Mouse (Mus musculus) heart, postnatal 0 days (tissue): Measurements from ENCODE around the gene Tert. TPM values are rescaled to one million over a fixed set of nuclear protein-coding genes. Genes with fewer than 3 reads are reported as not detected.

Experiments
- ATAC-seq: fragments of 200-750 bp; cut with Nextera tagmentation; 2 replicates; pipeline ENCODE4 v1.8.0; 2017; ENCODE audit warnings: low read depth, moderate number of reproducible peaks, moderate library complexity; ENCODE audit not compliant: insufficient read depth
- DNase-seq: peaks from one replicate; pipeline ENCODE4 v3.0.0-alpha.2; 2016; ENCODE audit warnings: low spot score
- H3K27ac ChIP-seq: fragments of 300-500 bp; sonication (generic); 2 replicates; pipeline ENCODE4 v1.5.1; 2014; ENCODE audit warnings: low read depth, mild to moderate bottlenecking
- H3K27me3 ChIP-seq: fragments of 300-500 bp; sonication (generic); 2 replicates; pipeline ENCODE4 v1.6.1; 2014; ENCODE audit warnings: low read length, mixed read lengths; ENCODE audit not compliant: control insufficient read depth, insufficient read depth
- H3K36me3 ChIP-seq: fragments of 300-500 bp; sonication (generic); replicated peaks from 2 replicates; pipeline ENCODE4 v1.6.1; 2014; ENCODE audit warnings: low read length, mixed read lengths; ENCODE audit not compliant: control insufficient read depth, insufficient read depth
- H3K4me1 ChIP-seq: fragments of 300-500 bp; sonication (generic); 2 replicates; pipeline ENCODE4 v1.6.1; 2014; ENCODE audit warnings: antibody characterized with exemption; ENCODE audit not compliant: control insufficient read depth, insufficient read depth
- H3K4me2 ChIP-seq: fragments of 300-500 bp; sonication (generic); 2 replicates; pipeline ENCODE4 v1.6.1; 2014; ENCODE audit warnings: low read depth, mild to moderate bottlenecking, low read length, moderate library complexity
- H3K4me3 ChIP-seq: fragments of 300-500 bp; sonication (generic); 2 replicates; pipeline ENCODE4 v1.5.1; 2014; ENCODE audit warnings: low read depth, low read length
- H3K9ac ChIP-seq: fragments of 300-500 bp; sonication (generic); replicated peaks from 2 replicates; pipeline ENCODE4 v1.6.1; 2014; ENCODE audit warnings: low read depth, low read length, mixed read lengths
- H3K9me3 ChIP-seq: fragments of 300-500 bp; sonication (generic); replicated peaks from 2 replicates; pipeline ENCODE4 v1.6.1; 2016; ENCODE audit warnings: low read length; ENCODE audit not compliant: control insufficient read depth
- CTCF ChIP-seq: IDR thresholded peaks from 2 replicates; pipeline ENCODE4 v1.5.1; 2016; ENCODE audit warnings: antibody characterized with exemption, control low read depth, low read depth
- EP300 ChIP-seq: IDR thresholded peaks from 2 replicates; pipeline ENCODE4 v1.6.1; 2016; ENCODE audit warnings: antibody characterized with exemption, low read depth
- WGBS: fragments of 180-500 bp; shearing (Covaris S2); extraction: QIAGEN DNeasy Blood & Tissue Kit; methylation state at CpG from one replicate; pipeline ENCODE4 v1.1.7; 2014; 5-methylcytosine and 5-hydroxymethylcytosine counted together
- polyA plus RNA-seq: library from polyadenylated mRNA; unstranded; fragments of >200 nt; fragmentation: Nextera tagmentation; extraction: Ambion mirVana; gene quantifications from 2 replicates; pipeline ENCODE4 v1.2.1, GENCODE M21; 2015
- total RNA-seq: library from RNA; depleted of rRNA; stranded (reverse); fragments of >200 nt; gene quantifications from 2 replicates; pipeline ENCODE4 v1.2.3, GENCODE M21; 2014; ENCODE audit warnings: low replicate concordance; rRNA removed

The Tert gene
- total and polyA plus RNA-seq, 2 experiments from 2014 or later: 0.48 to 3.5 TPM

DNA sequence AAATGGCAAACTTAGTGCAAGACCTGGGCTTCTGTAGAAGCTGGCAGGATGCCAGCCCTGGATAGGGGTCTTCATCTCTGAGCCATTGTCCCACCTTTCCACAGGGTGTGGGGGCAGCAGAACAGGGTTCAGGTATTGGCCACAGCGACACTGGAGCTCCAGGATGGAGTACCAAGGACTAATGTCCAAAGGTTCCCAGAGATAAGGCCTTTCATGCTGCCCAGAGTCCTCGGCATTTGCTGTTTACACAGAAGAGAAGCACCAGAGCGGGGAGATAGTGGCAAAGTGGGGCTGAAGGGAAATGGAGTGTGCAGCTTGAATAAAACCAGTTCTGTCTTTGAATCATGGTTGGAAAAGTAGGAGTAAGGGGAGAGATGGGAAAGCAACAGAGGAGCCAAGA lies 69.8 kb downstream of the Tert start:
- no peaks in the 10 kb centered on the region for H3K36me3 ChIP-seq
- H3K4me1 ChIP-seq: no peaks in the 10 kb centered on the region

More for the DNA sequence above, 69.8 kb downstream of the Tert start:
- Histone ChIP-seq H3K27ac (no peak overlapping the region), H3K27me3 (no peaks in the 10 kb centered on the region), H3K4me2 (no peak overlapping the region), H3K9ac (no peak overlapping the region), H3K9me3 (no peaks in the 10 kb centered on the region), H3K4me3 (no peak overlapping the region)
- WGBS: 50% methylated on average over 3 of the region's 3 CpGs
- no peak for TF ChIP-seq CTCF
- TF ChIP-seq EP300: no peak
- DNase-seq: no peak
- no peak for ATAC-seq

Other genes with a start within 250 kb of the Tert start
- 22.2 and 36.3 TPM in 2 replicates for gene Lpcat1, start 159.7 kb upstream of the Tert start, total RNA-seq
- gene Lpcat1, start 159.7 kb upstream of the Tert start, polyA plus RNA-seq: 7.7 and 7.8 TPM in 2 replicates
- gene Slc6a3, start 90.2 kb upstream of the Tert start, total RNA-seq: not detected in 2 replicates
- gene Slc6a3, start 90.2 kb upstream of the Tert start, polyA plus RNA-seq: not detected in 2 replicates
- gene Clptm1l, start 22.9 kb upstream of the Tert start, total RNA-seq: 98.9 and 119 TPM in 2 replicates
- gene Clptm1l, start 22.9 kb upstream of the Tert start, polyA plus RNA-seq: 63.6 and 65.2 TPM in 2 replicates
- not detected in 2 replicates for gene Slc6a18, start 51.1 kb downstream of the Tert start, total RNA-seq
- not detected in 2 replicates for gene Slc6a18, start 51.1 kb downstream of the Tert start, polyA plus RNA-seq
- 0.35 TPM in 1 of 2 replicates, not detected in the other for gene Slc6a19, start 78.0 kb downstream of the Tert start, total RNA-seq
- gene Slc6a19, start 78.0 kb downstream of the Tert start, polyA plus RNA-seq: not detected in 2 replicates
- gene Slc12a7, start 106.2 kb downstream of the Tert start, total RNA-seq: 79.3 and 94.6 TPM in 2 replicates
- 32.7 and 34.4 TPM in 2 replicates for gene Slc12a7, start 106.2 kb downstream of the Tert start, polyA plus RNA-seq
- gene Nkd2, start 220.7 kb downstream of the Tert start, total RNA-seq: 14.3 and 22.1 TPM in 2 replicates
- 2.2 and 5.7 TPM in 2 replicates for gene Nkd2, start 220.7 kb downstream of the Tert start, polyA plus RNA-seq